Mouse (Mus musculus): ENCODE data around the gene Dnajb8.

Gene Dnajb8

DNA sequence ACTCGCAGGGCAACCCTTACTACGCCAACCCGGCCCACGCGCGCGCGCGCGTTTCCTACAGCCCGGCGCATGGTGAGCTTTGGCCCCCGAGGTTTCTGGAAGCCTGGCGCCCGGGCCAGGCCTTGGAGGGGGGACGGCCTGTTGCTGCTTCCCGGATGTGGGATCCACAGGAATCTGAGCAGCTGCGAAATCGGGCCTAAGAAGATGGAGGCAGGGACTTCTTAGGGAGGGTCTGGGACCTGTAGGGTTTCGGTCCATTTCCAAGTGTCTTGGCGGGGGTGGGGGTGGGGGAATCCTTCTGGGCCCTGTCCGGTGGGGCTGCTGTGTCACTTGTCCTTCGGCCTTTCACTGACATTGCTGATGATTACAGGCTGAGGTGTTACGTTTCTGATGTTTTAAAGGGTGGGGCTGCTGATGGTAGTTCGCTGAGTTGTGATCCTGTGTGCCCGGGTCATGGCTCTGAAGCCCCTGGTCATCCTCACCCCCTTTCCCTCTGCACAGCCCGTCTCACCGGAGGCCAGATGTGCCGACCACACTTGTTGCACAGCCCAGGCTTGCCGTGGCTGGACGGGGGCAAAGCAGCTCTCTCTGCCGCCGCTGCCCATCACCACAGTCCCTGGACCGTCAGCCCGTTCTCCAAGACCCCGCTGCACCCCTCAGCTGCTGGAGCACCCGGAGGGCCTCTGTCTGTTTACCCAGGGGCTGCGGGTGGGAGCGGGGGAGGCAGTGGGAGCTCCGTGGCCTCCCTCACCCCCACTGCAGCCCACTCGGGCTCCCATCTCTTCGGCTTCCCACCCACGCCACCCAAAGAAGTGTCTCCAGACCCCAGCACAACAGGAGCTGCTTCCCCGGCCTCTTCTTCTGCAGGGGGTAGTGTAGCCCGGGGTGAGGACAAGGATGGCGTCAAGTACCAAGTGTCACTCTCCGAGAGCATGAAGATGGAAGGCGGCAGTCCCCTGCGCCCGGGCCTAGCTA lies 22.1 kb upstream of the Dnajb8 start:
- DNase-seq: no peak

DNA sequence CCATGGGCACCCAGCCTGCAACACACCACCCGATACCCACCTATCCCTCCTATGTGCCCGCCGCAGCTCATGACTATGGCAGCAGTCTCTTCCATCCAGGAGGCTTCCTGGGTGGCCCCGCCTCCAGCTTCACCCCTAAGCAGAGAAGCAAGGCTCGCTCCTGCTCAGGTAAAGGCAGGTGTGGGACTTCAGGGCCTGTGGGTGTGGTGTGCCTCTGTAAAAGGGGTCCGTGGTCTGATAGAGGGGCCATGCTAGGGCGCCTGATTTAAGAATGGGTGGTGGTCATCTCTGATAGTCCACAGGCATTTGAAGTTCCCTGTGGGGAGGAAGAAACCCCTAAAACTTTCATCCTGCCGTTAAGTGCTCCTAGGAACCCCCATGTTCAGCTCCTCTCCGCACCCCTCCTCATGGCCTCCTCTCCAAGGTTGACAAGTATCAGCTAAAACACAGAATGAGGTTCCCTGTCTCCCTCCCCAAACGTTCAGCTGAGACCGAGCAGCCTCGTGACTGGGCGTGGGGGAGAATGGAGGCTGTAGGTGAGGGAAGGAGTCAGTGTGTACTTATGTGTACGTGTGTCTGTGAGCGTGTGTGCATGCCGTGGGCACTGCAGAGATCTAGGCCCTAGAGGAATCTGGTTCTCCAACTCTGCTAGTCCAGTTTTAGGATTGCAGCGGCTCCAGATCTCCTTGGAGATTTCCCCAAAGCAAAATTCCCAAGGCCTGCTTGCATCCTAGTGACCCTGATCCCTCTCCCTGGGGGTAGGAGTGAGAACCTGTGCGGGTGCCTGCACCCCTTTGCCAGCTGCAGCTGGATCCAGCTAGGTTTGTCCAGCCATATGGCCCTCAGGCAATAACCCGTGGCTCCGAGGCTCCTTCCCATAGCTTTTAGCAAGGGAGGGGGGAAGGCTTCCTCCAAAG lies 21.1 kb upstream of the Dnajb8 start:
- DNase-seq: no peak

DNA sequence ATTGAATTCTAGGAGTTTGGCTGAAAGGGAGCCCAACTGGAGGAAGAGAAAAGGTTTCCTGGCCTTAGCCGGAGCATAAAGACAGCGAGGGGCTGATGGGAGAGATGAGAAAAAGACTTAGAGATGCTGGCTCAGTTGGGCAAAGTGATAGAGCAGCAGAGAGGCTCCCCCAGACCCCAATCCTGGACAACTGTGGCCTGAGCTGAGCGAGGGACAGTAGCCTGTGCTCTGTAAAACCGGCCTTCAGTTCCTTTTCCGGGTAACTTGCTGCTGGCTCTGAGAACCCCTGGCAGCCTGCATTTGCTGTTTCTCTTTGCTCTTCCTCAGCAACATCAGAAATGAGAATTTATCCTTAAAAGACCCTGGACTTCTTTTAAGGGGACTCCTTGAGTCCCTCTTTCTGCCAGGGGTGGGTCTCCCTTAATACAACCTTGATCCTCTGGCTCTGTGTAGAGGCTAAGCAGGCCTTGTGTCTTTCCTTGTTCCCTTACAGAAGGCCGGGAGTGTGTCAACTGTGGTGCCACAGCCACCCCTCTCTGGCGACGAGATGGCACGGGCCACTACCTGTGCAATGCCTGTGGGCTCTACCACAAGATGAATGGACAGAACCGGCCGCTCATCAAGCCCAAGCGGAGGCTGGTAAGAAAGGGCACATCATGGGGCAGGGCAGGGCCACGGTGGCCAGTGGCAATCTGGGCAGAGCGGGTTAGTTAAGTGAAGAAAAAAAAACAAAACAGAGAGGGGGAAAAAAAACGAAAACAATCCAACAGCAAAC lies 20.0 kb upstream of the Dnajb8 start:
- DNase-seq: no peak

DNA sequence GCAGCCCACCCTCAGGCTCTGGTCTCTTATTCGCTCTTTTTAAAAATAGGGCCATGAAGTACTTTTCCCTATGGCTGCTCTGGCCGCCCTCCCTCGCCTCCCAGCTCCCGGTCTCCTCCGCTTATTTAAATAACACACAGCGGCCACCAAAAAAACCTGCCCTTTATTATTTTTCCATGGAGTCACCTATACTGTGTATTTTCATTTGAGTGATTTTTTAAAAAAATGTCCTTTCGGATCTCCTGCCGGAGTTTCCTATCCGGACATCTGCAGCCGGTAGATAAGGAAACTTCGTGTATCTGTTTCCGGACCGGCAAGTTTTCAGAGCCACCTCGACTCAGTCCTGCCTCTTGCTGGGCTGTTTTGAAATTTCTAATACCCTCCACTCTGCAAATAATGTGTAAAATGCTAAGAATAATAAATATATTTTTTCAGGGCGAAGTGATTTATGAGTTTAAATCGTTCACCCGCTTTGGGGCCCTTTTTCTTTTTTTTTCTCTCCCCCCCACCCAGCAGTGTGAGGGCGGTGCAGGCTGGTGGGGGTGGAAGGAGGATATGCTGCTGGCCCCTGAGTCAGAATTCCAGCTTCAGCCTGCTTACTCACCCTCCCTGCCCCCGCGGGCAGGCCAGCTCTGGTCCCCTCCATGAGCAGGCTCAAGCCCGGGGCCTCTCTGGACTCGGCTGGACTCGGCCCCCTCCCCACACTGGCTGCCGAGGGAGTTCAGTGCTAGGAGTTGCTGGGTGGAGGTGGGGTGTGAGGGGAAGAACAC lies 19.0 kb upstream of the Dnajb8 start:
- DNase-seq: no peak

DNA sequence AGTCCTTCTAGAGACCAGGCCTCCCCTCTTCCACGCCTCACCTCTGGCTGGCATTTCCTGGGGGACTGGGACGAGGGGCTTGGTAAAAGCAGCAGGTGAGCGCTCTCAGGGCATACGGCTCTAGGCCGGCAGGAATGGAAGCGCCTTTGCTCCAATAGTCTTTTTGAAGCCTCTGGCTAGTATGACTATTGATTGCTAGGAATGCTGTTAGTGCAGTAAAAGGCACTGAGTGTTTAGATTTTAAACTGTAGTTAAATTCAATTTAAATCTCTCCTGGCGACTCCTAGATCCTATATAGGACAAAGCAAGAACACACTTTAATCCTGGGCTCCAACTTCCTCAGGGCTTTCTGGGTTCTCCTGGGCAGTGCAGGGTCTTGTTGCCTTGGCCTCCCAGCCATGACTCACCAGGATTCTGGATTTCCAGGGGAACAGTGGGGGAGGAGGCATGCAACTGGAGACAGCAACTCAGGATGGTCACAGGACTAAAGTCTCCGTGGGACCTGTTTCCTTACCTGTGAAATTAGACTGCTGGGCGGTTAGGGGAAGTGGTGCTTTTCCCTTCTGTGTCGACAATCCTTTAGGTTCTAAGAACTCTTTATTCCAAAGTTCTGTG lies 18.2 kb upstream of the Dnajb8 start:
- no peak for DNase-seq

DNA sequence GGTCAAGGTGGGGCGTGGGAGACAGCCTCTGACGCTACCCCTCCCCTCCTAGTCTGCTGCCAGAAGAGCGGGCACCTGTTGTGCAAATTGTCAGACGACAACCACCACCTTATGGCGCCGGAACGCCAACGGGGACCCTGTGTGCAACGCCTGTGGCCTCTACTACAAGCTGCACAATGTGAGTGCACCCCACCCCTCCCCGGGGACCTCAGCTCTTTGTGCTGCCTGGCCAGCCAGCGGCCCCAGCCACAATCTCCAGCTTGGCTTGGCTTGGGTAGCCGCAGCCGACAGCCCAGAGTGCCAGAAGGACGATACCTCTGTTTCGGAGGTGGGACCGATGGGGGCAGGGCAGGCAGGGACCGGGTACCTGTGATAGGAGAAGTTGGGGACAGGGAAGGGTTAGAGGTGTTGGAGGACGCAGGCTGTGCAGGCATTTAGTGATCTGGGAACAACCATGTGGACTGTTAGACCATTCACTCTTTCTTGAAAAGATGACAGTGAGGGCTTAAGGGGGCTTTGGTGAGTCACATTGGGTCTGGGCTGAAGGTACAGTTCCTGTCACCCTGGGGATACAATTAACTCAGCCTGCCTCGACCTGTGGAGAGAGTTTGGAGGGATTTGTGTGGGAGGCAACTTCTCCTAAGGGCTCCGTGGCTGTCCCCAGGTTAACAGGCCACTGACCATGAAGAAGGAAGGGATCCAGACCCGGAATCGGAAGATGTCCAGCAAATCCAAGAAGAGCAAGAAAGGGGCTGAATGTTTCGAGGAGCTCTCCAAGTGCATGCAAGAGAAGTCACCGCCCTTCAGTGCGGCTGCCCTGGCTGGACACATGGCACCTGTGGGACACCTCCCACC lies 17.3 kb upstream of the Dnajb8 start:
- DNase-seq: no peak

DNA sequence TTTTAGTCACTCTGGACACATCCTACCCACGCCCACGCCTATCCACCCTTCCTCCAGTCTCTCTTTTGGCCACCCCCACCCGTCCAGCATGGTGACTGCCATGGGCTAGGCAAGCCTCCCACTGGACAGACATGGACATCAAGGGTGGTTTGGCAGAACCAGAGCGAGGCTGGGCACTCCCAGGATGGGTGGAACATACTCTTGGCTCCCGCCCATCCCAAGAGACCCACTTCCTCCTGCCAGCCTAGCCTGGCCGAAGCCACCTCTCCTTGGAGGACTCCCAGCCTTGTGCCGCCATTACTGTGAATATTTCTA lies 16.7 kb upstream of the Dnajb8 start:
- no peak for DNase-seq

DNA sequence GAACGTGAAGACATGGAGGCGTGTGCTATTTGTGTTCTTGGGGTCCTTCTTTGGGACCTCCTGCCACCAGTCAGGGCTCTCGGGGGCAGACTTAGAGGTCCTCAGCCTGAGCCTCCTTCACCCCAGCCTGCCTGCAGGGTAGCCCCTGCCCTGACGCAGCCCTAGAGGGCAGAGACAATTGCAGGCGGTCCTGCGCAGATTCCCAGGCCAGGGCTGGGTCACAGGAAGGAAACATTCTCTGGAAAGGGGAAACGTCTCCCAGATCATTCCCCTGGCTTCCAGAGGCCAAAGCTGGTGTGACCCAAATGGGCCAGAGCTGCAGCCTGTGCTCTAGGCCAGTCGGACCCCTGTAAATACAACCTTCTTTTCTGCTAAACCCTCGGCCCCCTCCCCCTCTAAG lies 16.1 kb upstream of the Dnajb8 start:
- DNase-seq: no peak

DNA sequence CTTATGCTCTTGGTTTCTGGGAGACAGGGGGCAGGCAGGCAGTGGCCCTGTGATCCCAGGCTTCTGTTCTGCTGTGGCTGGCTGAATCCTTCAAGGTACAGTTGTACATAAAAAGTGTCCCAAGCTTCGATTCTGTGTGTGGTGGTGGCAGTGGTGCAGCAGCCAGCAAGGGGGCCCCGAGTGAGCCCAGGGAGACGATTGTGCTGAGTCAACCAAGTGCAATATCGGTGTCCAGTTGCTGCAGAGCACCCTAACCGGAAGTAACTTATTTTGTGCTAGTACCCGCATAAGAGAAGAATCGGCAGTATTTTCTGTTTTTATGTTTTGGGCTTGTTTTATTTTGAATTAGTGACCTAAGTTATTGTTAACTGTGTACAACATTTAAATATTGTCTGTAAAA lies 15.5 kb upstream of the Dnajb8 start:
- DNase-seq: no peak

DNA sequence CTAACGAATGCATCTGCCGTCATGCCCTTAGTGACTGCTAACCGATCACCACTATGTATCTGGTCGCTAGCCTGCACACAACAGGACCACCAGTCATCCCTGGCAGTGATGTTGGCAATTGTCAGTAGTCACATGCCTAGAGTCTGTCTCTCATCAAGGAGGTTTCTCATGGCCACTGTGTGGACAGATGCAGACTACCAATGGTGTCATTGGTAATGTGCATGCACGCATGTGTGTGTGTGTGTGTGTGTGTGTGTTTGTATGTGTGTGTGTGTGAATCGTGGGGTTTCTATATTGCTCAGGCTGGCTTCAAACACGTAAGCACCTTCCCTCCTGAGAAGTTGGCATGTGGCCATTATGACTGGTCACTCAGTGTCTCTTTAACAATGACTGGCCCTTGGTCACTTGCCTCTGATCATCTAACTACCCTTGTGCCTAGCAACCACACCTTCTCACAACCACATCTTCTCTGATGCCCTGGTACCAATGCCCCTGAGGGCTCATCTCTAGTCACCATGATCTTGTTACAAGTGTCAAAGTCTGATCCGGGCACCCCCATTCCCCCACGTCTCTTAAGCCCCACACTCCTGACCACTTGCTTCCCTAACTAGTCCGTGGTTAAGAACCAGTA lies 14.6 kb upstream of the Dnajb8 start:
- DNase-seq: no peak

DNA sequence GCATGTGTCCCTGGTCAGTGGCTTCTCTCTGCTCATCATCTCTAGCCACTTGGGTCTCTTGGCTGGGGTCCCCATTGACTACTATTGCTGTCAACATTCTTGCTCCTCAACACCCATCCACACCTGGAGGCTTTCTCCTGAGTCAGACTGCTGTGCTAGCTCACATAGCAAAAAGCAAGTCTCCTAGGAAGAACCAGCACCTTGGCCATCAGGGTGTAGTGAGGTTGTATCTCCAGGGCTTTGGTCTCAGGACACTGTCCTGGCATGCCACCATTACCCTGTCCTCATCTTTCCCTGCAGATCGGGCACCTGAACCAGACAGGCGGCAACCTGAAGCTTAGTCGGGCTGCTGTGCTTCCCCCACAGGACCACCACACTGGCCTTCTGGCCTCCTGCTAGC lies 13.7 kb upstream of the Dnajb8 start:
- DNase-seq: no peak

DNA sequence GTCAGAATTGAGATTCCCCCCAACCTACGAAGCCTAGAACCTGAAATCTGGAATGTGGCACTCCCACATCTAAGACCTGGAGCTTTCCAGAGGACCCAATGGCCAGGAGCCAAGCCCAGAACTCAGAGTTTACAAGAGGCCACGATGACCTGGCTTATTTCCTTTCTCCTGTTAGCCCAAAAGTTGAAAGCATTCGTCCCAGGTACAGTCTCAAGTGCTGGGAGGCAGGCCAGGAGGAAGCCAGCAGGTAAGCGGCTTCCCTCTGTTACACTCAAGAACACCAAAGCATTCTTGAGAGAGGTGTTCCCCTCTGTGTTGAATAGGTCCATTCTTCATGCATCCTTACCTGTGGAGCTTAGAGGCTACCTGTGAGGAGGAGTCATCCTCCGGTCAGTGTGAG lies 12.6 kb upstream of the Dnajb8 start:
- DNase-seq: no peak

DNA sequence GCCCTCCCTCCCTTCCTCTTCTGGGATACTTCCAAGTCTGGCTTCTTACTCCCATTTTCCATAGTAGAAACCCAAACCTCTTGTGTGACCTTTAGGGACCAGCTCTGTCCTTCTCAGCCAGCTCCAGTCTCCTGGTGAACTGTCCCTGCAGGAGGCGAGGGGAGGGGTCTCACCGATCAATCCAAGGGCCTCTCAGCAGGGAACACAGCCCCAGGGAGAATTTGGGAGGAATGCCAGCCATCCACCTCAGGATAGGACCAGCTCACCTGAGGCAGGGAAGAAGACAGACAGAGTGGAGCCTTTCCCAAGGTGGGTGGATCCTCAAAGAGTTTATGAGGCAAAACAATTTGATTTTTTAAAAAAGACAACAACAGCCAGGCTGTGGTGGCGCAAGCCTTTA lies 11.9 kb upstream of the Dnajb8 start:
- DNase-seq: no peak

DNA sequence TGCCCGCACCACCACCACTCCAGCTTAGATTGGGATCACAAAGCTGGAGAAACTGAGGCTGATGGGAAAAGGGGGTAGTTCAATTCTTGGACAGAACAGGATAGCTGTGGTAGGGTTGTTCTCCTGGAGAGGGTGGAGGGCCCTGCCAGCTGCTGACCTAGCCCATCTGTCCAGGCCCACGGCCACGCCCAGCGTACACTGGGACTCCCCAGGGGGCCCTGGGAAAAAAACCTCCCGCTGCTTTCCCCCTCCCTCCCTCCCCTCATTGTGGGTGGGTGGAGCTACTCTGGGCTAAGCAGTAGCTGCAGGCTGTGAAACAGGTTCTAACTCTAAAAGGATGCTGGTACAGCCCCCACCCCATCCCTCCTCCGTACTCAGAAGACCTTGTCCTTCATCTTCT lies 6.3 kb upstream of the Dnajb8 start:
- no peak for DNase-seq

DNA sequence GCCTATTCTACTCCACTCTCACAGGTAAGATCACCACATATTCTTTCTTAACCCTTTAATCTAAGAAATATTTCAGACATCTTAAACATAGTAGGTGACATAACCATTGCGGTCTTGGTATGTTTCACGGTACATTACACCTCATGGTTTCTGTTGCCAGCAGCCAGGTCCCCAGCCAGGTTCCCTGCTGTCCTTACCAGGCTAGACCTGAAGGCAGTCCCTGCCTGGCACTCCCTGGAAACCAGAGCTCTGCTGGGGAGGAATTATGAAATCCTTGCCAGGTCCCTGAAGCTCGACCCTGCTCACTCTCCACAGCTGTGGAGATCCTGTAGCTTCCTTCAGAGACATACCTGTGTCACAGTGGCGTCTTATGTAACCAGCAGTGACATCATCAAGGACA lies 5.9 kb upstream of the Dnajb8 start:
- DNase-seq: no peak

DNA sequence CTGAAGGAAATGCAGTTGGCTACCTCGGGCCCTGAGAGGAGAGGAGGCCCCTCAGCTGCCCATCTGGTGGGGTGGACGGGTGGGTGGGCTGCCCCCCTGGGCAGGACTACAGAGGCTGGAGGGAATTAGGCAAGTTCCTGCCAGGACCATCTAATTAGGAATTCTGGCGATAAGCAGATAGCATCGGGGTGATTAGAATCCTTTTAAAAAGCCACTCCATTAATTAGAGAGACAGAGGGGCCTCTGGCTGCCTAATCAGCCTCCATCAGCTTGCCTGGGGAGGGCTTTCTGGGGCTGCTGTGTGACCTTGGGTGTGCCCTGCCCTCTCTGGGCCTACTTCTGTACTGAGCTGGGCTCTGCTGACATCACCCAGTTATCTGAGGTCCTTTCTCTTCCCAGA lies 3.0 kb upstream of the Dnajb8 start:
- no peak for DNase-seq

DNA sequence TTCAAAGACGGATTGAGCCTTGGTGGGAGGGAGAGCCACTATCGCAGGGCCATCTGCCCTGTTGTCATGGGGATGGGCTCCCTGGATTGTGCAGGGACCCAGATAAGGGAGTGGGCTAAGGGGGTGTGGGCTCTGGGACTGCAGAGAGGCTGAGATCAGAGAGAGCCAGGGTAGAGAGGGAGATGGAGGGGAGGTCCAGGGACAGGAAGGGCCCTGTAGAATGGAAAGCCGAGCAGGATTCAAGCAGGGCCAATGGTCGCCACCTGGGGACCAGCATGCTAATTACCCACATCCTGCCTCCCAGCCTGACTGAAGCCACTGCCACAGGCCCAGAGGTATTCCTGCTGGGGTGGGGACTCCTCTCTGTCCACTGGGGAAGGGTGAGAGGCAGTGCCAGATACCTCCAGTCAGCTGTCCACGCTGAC lies 4.5 kb downstream of the Dnajb8 start:
- no peak for DNase-seq

DNA sequence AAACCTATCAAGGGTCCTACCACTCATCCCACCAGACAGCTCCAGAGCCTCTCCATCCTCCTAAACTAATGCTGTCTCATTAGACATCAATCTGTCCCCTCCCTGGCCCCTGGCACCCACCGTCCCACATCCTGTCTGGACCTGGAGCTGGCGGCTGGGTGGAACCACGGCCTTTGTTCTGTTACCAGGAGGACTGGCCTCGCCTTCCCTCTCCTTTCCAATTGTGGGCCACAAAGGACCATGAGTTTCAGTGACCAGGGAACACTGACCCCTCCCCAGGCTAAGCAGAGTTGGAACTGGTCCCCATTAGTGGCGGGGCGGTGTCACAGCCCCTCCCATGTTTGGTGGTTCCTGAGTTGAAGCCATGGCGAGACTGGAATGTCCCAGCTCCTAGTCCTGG lies 5.5 kb downstream of the Dnajb8 start:
- DNase-seq: no peak

DNA sequence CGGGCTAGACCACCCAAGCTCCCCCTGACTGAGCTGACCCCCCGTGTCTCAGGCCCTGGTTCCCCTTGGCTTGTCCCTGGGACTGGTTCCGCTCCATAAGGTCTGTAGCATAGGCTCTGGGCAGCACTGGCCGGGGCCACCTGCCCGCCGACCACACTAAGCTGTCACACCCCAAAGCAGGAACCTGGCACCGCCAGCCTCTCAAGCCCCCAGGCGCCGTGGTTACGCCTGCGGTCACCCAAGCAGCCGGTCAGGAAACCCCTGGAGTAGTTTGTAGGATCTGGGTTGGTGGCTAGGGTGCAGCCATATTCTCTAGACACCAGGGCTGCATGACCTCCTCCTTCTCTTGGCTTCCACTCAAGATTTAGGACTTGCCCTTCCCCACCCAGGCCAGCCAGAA lies 7.2 kb downstream of the Dnajb8 start:
- no peak for DNase-seq

DNA sequence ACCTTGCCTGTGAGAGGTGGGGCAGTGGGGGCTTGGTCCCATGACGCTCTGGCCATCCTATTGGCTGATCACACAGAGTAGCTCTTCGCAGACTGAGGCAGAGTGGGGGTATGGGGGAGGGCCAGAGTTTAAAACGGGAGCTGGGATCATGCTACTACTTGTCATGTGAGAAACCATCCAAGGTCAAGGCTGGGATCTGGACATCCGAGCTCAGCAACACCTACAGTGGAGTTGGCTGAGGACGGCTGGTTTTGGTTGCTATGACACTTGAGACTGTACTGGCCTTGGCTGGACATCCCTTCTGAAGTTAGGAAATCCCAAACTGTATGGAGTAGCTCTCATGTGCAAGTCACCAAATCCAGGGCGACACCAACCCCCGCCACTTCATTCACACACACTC lies 9.8 kb downstream of the Dnajb8 start:
- no peak for DNase-seq
